Mouse (Mus musculus) granulocyte monocyte progenitor cell, adult 5-6 weeks (primary cell): Measurements from ENCODE around the gene Gm20696. TPM values are rescaled to one million over a fixed set of nuclear protein-coding genes. Genes with fewer than 3 reads are reported as not detected.

Experiments
- ATAC-seq: replicated peaks from 2 replicates; pipeline ENCODE4 v1.8.0; 2016; ENCODE audit warnings: mild to moderate bottlenecking, moderate TSS enrichment, inconsistent platforms; ENCODE audit not compliant: poor library complexity, severe bottlenecking
- total RNA-seq, 2 experiments: library from RNA; stranded (forward) in 1 of 2; stranded (reverse) in 1 of 2; fragments of 200-712, 200-1000 nt in 1 of 2; fragments of >200 nt in 1 of 2; fragmentation: Nextera tagmentation in 1 of 2; gene quantifications; 2 replicates each; pipeline ENCODE4 v1.2.3; 2014 to 2017

Gene Gm20696
- total RNA-seq, 2 experiments from 2014 or later, result 5.2 to 28.1 TPM

DNA sequence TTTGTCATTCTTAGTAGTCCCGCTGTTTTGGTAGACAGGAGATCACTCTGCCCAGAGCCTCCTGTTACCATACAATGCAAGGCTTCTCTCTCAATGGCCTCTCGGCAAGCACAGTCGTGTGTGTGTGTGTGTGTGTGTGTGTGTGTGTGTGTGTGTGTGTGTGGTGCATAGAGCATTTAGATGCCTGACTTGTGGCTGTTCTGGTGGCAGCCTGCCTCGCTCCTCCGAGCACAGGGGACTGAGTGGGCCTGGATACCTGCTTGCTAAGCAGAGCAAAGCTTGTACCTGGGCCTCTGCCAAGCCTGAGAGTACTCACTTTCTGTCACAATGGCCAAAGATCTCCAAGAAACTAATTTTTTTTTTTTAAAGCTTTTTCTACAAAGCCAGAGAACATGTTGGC, 67.4 kb downstream of the Gm20696 start:
- no peak for ATAC-seq

GRCm38 (mm10) chr6:99577040-99577439, 89.6 kb downstream of the Gm20696 start:
- ATAC-seq, result no peak

DNA sequence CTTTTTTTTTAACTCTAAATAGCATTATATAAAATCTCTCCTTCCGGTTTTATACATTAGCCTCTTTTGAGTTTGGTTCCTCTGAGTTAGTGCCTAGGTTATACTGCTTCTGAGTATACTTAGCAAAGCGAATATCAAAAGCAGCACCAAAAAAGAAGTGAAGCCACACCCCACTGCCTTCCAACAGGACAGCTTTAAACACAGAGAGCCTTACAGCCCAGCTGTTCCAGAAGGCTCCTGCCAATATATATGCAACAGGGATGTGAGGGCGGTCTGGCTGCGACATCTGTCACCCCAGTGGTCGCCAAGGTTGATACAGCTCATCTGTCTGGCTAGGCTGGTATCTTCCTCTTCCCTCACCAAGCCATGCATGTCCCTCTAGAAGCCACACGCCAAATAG, 91.0 kb downstream of the Gm20696 start:
- ATAC-seq, result no peak

DNA sequence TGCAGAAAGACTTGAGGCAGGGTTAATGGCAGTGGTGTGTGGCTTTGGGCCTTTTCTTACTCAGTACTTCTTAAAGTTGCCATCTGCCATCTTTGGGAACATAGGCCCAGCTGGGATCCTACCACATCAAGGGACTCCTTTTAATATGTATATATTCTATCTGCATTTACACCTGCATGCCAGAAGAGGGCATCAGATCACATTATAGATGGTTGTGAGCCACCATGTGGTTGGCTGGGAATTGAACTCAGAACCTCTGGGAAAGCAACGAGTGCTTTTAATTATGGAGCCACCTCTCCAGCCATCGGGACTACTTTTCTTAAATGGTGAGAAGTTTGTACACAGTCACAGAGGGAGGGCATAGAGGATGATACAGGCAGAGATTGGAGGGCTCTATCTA, 93.3 kb downstream of the Gm20696 start:
- no peak for ATAC-seq

GRCm38 (mm10) chr6:99572071-99572470, 94.5 kb downstream of the Gm20696 start:
- no peak for ATAC-seq

DNA sequence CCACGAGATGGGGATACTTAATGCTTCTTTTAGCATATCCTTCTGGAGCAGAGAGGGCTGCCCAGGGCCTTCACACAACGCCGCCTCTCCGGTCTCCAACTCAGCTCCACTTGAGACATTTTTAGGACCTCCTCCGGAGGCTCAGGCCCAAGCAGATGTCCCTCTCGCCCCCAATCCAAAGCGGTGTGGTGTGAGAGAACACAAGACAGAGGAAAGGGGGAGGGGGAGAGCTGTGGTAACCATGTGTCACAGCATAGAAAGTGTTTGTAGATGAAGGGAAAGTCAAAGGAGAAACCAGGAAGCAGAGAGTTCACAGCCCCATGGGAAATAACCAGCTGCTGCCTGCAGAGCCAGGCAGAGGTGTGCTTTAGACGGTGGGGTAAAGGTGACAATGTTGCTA, 99.7 kb downstream of the Gm20696 start:
- no peak for ATAC-seq

GRCm38 (mm10) chr6:99564766-99565165, 101.8 kb downstream of the Gm20696 start:
- ATAC-seq, result no peak

DNA sequence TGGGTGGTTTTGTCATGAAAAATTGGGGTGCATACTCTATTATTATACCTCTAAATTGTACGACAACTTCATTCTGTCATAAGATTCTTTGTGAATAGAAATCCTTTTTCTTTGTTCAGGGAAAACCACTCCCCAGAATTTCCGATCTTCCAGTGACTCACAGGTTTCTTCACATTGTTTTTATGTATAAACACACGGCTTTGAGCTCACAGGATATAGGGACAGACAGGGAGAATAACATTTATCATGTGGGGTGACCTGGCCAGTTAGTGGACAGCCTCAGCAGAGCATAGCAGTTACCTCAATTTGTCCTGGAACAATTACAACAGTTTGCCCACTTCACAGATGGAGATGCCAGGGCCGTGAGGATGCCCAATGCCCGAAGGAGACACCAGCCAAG, 109.6 kb downstream of the Gm20696 start:
- no peak for ATAC-seq

DNA sequence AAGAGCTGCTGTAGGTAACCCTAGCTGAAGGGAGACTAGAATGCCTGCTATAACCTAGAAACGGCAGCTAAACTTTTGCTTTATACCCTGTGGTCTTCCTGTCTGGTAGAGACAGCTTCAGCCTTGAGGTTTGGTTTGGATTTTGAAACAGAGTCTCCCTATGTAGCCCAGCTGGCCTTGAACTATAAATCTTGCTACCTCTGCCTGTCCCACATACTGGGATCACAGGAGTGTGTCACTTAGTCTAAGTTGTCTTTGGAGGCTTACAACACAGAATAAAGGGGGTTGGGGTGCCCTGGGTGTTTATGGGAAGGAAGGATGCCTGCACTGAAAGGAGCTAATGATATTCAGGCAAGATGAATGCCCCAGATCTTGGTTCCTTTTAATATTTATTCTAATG, 113.8 kb downstream of the Gm20696 start:
- ATAC-seq, result no peak

DNA sequence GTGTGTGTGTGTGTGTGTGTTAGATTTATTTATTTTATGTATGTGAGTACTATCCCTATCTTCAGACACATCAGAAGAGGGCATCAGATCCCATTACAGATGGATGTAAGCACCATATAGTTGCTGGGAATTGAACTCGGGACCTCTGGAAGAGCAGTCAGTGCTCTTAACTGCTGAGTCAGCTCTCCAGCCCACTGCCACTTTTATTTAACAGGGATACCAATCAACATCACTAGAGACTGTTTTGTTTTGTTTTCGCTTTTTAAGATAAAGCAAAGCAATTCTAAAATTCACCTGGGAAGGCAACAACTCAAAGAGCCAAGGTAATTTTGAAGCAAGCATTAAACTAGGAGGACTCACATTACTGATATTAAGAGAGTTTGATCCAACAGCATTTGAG, 120.2 kb downstream of the Gm20696 start:
- no peak for ATAC-seq

DNA sequence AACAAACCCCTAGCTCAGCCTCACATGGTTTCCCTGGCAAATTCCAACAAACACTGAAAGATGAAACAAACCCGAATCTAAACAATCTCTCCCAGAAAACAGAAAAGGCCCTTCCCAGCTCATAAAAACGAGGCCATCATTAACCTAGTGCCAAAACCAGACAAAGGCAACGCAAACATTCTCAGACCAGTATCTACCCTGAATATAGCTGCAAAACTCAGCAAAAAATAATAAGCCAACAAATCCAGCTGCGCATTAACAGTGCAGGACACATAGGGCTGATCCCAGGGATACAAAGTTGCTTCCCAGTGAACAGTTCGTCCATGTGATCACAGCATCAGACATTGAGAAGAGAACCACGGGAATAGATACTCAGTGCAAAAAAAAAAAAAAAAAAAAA, 121.2 kb downstream of the Gm20696 start:
- no peak for ATAC-seq

DNA sequence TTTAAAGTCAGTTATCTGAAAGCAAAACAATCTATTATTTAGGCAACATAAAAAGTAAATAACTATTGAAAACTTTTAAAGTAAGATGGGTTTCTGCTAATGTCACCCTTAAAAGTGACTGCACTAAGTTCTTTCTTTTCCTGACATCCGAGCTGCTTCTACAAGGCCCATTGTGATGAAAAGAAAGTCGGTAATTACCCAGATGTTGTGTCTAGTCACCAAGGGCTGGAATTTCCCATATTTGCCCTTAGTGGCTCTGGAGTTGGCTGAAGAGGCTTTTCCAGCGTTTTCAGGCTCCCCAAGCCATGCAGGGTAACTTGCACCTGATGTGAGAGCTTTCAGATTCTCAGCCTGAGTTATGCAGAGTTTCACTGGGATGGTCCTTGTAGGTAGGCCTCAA, 125.5 kb downstream of the Gm20696 start:
- no peak for ATAC-seq

DNA sequence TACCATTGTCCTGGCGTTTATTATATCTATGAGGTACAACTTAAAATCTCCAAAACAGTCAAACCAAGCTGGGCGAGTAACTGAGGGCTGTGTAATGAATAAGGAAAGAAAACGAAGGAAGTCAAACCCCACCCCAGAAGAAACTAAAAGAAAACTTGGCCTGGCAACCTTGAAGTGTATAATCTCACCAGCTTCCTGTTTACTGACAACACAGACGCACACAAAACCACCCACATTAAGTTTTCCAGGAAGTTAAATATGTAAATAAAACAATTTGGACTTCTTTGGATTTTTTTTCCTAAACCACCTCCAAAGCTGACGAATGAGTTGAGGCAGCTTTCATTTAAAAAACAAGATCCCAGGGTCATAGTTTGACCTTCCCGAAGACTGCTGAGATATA, 125.9 kb downstream of the Gm20696 start:
- no peak for ATAC-seq

DNA sequence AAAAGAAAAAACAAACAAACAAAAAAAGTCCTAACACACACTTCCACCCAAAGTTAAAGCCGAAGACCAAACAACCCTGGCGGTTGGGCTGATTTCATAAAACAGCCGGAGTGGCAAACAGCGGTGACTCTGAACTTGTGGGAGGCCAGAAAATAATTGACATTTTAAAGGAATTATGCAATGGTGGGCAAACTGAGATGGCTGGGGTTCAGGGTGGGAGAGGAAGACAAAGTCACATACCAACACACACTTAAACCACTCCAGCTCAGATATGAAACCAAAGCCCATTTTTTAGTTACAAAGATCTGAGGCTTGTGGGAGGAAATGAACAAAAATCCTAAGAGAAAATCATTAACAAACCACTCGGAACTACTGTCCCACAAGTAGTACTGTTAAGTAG, 126.5 kb downstream of the Gm20696 start:
- ATAC-seq, result no peak

GRCm38 (mm10) chr6:99538194-99538941, 128.2 kb downstream of the Gm20696 start:
- peak; percentile 71 for ATAC-seq

DNA sequence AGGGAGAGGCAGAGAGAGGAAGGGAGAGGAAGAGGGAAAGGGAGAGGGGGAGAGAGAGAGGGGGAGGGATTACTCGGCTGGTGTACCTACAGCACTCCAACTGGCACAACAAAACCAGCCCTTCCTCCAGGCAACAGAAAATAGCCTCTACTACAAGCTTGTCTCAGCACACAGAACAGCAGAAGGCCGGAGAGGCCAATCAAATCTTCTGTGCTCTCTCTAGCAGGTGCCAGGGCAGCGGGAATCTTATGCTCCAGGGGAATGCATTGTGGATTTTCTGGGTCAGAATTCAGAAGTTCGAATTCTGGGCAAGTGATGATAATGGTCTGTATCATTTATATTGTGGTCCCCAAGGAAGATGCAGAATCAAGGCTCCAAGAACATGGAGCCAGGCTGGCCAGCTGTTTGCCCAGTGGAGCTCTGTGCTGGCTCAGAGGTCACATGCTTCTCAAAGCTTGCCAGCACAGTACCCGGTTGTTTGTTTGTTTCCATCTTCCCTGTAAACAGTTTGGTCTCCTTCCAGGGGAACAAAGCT, 132.3 kb downstream of the Gm20696 start:
- no peak for ATAC-seq

DNA sequence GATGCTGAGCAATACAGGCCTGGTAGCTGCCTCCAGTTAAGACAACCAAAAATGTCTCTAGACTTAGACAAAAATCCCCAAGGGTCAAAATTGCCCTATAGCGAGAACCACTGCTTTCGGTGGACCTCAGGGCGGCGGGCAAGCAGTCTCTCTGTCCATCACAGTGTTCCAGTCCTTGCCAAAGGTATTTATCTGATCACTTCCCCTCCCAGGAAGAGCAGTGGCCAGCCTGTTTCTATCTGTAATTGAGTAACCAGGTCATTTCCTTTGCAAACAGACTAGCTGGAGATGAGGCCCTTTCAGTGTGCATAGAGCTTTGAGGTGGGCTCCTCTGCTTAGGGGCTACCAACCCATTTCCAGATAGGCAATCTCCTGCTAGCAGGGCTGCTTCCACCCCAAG, 134.1 kb downstream of the Gm20696 start:
- ATAC-seq, result peak; percentile 53

- no peak for ATAC-seq
These were observed 137.6 kb downstream of the Gm20696 start for GRCm38 (mm10) chr6:99528972-99529371.

GRCm38 (mm10) chr6:99527457-99528105, 139.0 kb downstream of the Gm20696 start:
- no peak for ATAC-seq

- no peak for ATAC-seq
These were observed 141.2 kb downstream of the Gm20696 start for GRCm38 (mm10) chr6:99525351-99525750.

- ATAC-seq, result no peak
These were observed 142.8 kb downstream of the Gm20696 start for GRCm38 (mm10) chr6:99523679-99524370.
